8 mouse cellular contexts compared by ENCODE assay signal in the genomic region with DNA sequence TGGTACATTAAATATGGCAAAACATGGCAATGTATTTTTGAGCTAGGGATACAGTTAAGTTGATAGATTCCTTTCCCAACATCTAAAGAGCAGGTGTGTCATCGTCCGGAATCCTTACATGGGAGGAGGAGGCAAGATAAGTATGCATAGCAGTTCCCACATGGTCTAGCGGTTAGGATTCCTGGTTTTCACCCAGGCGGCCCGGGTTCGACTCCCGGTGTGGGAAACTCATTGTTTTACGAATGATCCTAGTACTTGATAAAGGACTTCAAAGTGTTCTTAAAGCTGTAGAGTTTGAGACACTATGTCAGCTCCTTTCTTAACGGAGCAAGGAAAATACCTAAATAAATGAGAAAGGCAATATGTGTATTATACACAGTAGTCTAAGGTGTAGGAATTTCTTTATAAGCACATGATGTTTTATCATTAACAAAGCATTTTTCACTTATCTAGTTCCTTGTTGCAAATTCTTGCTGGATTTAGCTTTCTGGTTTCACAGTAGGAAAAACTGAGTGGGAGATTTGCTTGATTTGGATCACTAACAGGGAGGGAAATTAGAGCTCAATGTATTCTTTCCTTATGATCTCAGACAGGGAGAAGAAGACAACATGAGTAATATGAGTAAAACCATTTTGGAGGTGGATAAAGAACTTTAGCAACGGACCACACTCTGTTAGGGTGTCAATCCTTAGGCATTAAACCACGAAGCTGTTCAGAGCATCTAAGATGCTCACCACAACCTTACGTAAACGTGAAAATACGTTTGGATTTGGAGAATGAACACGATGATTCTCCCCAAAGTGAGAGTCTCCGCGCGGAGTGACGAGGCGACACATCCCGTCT. TPM values are rescaled to one million over a fixed set of nuclear protein-coding genes. Genes with fewer than 3 reads are reported as not detected.
A peak's percentile ranks its signal among the peaks of the same experiment; 100 is the strongest.
DNase-seq lines count a peak whose midpoint lies in the region; ATAC-seq and TF ChIP-seq lines count a peak whose summit lies in the region.

No protein-coding gene starts in this region.

- TF ChIP-seq CTCF in C2C12 (IDR thresholded peaks at IDR 0.05; ENCODE audit: control insufficient read depth, insufficient read depth, insufficient read length): no peak
- TF ChIP-seq CTCF in bone marrow macrophage, adult 2 months (IDR thresholded peaks at IDR 0.05; ENCODE audit: low read depth, low read length): no peak
- no peak for TF ChIP-seq CTCF in embryonic fibroblast, embryonic 13.5 days (IDR thresholded peaks at IDR 0.05; ENCODE audit: borderline replicate concordance, insufficient read depth, low read length)

- H3K4me2 ChIP-seq in heart, embryonic 12.5 days: peak overlapping the region; percentile 92
- H3K4me2 ChIP-seq in kidney, embryonic 16.5 days (replicated peaks; ENCODE audit: low read depth, low read length): peak overlapping the region; percentile 90
- peak overlapping the region; percentile 94 for H3K4me2 ChIP-seq in myocyte (ENCODE audit: low read depth)
- peak overlapping the region; percentile 90 for H3K4me2 ChIP-seq in stomach, embryonic 16.5 days (ENCODE audit: low read depth, low read length)

- H3K4me3 ChIP-seq in C2C12 (ENCODE audit: insufficient read depth, poor library complexity, severe bottlenecking): peak overlapping the region; percentile 23
- peak overlapping the region; percentile 74 for H3K4me3 ChIP-seq in bone marrow macrophage, adult 2 months (ENCODE audit: insufficient read depth, low read length)
- H3K4me3 ChIP-seq in embryonic fibroblast, embryonic 13.5 days (ENCODE audit: insufficient read depth, low read length): peak overlapping the region; percentile 74
- peak overlapping the region; percentile 66 for H3K4me3 ChIP-seq in heart, embryonic 12.5 days
- peak overlapping the region; percentile 52 for H3K4me3 ChIP-seq in kidney, embryonic 16.5 days (ENCODE audit: low read length)
- peak overlapping the region; percentile 31 for H3K4me3 ChIP-seq in myocyte
- H3K4me3 ChIP-seq in stomach, embryonic 16.5 days (replicated peaks; ENCODE audit: low read length): peak overlapping the region; percentile 59

- TF ChIP-seq POLR2A in bone marrow macrophage, adult 2 months (IDR thresholded peaks at IDR 0.05; ENCODE audit: borderline replicate concordance, low read depth, low read length): no peak
- no peak for TF ChIP-seq POLR2A in embryonic fibroblast, embryonic 13.5 days (IDR thresholded peaks at IDR 0.05; ENCODE audit: low read depth, low read length)
- TF ChIP-seq POLR2A in myocyte (IDR thresholded peaks at IDR 0.05; ENCODE audit: insufficient read length, low read depth): no peak

- peak; percentile 91 for DNase-seq in liver

- ATAC-seq in heart, embryonic 12.5 days (ENCODE audit: insufficient number of reproducible peaks, low FRiP score): 0 out of 2 replicates have a peak, but pooled peaks have one; percentile 35
- peak; percentile 60; the same call in 1 of the 2 replicates for ATAC-seq in kidney, embryonic 16.5 days (ENCODE audit: low FRiP score, low TSS enrichment)
- peak; percentile 63; the same call in 1 of the 2 replicates for ATAC-seq in stomach, embryonic 16.5 days (ENCODE audit: insufficient read depth, low FRiP score)

- H3K27me3 ChIP-seq in C2C12 (ENCODE audit: control insufficient read depth, insufficient read depth, insufficient read length) (no peaks in the 10 kb centered on the region), myocyte (ENCODE audit: control insufficient read depth, insufficient read depth, insufficient read length) (no peaks in the 10 kb centered on the region)
- H3K27me3 ChIP-seq in heart, embryonic 12.5 days (replicated peaks): no peaks in the 10 kb centered on the region
- H3K27me3 ChIP-seq in kidney, embryonic 16.5 days (ENCODE audit: insufficient read depth, low read length): peaks cover 2% of the 10 kb centered on the region; the same call in 1 of the 2 replicates
- H3K27me3 ChIP-seq in stomach, embryonic 16.5 days (ENCODE audit: control insufficient read depth, insufficient read depth, low read length): no peaks in the 10 kb centered on the region

- H3K27ac ChIP-seq in bone marrow macrophage, adult 2 months (ENCODE audit: insufficient read depth, low read depth, low read length): no peak overlapping the region
- H3K27ac ChIP-seq in embryonic fibroblast, embryonic 13.5 days (ENCODE audit: insufficient read depth, low read length): no peak overlapping the region
- peak overlapping the region; percentile 40; the same call in 1 of the 2 replicates for H3K27ac ChIP-seq in heart, embryonic 12.5 days (ENCODE audit: poor library complexity, severe bottlenecking)
- no peak overlapping the region for H3K27ac ChIP-seq in kidney, embryonic 16.5 days (ENCODE audit: low read length)
- no peak overlapping the region for H3K27ac ChIP-seq in stomach, embryonic 16.5 days (ENCODE audit: low read length)

- WGBS in heart, embryonic 12.5 days: under 1% methylated on average over 21 of the region's 21 CpGs
- WGBS in kidney, embryonic 16.5 days: 1% methylated on average over 21 of the region's 21 CpGs
- WGBS in stomach, embryonic 16.5 days: 1% methylated on average over 21 of the region's 21 CpGs

- H3K79me3 ChIP-seq in C2C12 (ENCODE audit: low read depth): no peaks in the 10 kb centered on the region

- peak overlapping the region; percentile 36 for H3ac ChIP-seq in C2C12 (ENCODE audit: control insufficient read depth, insufficient read length, low read depth)
- no peak overlapping the region for H3ac ChIP-seq in myocyte (ENCODE audit: control insufficient read depth, insufficient read length)

- H3K9me3 ChIP-seq in heart, embryonic 12.5 days (replicated peaks): no peaks in the 10 kb centered on the region
- no peaks in the 10 kb centered on the region for H3K9me3 ChIP-seq in kidney, embryonic 16.5 days (ENCODE audit: low read length)
- no peaks in the 10 kb centered on the region for H3K9me3 ChIP-seq in stomach, embryonic 16.5 days (replicated peaks; ENCODE audit: control insufficient read depth, low read length)

- H3K4me1 ChIP-seq in bone marrow macrophage, adult 2 months (ENCODE audit: control insufficient read depth, insufficient read depth, low read length): peaks cover 2% of the 10 kb centered on the region
- H3K4me1 ChIP-seq in embryonic fibroblast, embryonic 13.5 days (ENCODE audit: control insufficient read depth, insufficient read depth, low read length): peaks cover 2% of the 10 kb centered on the region; the same call in 1 of the 2 replicates
- H3K4me1 ChIP-seq in heart, embryonic 12.5 days (replicated peaks): peaks cover 21% of the 10 kb centered on the region
- peaks cover 27% of the 10 kb centered on the region for H3K4me1 ChIP-seq in kidney, embryonic 16.5 days (ENCODE audit: insufficient read depth, low read length)
- H3K4me1 ChIP-seq in stomach, embryonic 16.5 days (ENCODE audit: control insufficient read depth, insufficient read depth, low read length): peaks cover 12% of the 10 kb centered on the region; the same call in 1 of the 2 replicates

- peak overlapping the region; percentile 68 for H3K9ac ChIP-seq in heart, embryonic 12.5 days
- peak overlapping the region; percentile 57 for H3K9ac ChIP-seq in kidney, embryonic 16.5 days (replicated peaks; ENCODE audit: low read length)
- H3K9ac ChIP-seq in stomach, embryonic 16.5 days (ENCODE audit: low read length): peak overlapping the region; percentile 67

- H3K36me3 ChIP-seq in C2C12 (ENCODE audit: control insufficient read depth, insufficient read depth): no peaks in the 10 kb centered on the region
- H3K36me3 ChIP-seq in heart, embryonic 12.5 days: no peaks in the 10 kb centered on the region
- no peaks in the 10 kb centered on the region for H3K36me3 ChIP-seq in kidney, embryonic 16.5 days (ENCODE audit: insufficient read depth, low read length)
- no peaks in the 10 kb centered on the region for H3K36me3 ChIP-seq in myocyte (ENCODE audit: control insufficient read depth, insufficient read depth)
- no peaks in the 10 kb centered on the region for H3K36me3 ChIP-seq in stomach, embryonic 16.5 days (ENCODE audit: control insufficient read depth, insufficient read depth, low read length)

- H3K79me2 ChIP-seq in C2C12 (ENCODE audit: control insufficient read depth, insufficient read depth) (no peaks in the 10 kb centered on the region), myocyte (ENCODE audit: control insufficient read depth, insufficient read depth) (no peaks in the 10 kb centered on the region)

TF ChIP-seq in C2C12, 6 proteins besides CTCF, POLR2A, EP300 and RAD21:
- TF ChIP-seq MYOD1 (IDR thresholded peaks at IDR 0.05; ENCODE audit: control insufficient read depth, insufficient read length, low read depth): no peak

RNA-seq across cellular contexts. Expression of a gene that starts 2.1 kb away (rescaled TPM):
- polyA plus RNA-seq in C2C12 (2012; fragmentation: generic; extraction: Trizol) (not detected), myocyte (2012; fragmentation: generic; extraction: Trizol) (0.02 TPM)
- polyA plus RNA-seq in bone marrow macrophage, adult 2 months (2012; ENCODE audit: insufficient read depth, insufficient read length, missing spikeins): not detected in 2 replicates
- not detected in 2 replicates for polyA plus RNA-seq in embryonic fibroblast, embryonic 13.5 days (2011; ENCODE audit: insufficient read length, low read depth, missing spikeins)
- polyA plus RNA-seq in heart, embryonic 12.5 days (2016; fragmentation: Nextera tagmentation; extraction: Ambion mirVana): 2.6 and 2.9 TPM in 2 replicates
- 0.08 and 0.11 TPM in 2 replicates for polyA plus RNA-seq in kidney, embryonic 16.5 days (2015; fragmentation: Nextera tagmentation; extraction: Ambion mirVana)
- 0.21 and 0.22 TPM in 2 replicates for polyA plus RNA-seq in stomach, embryonic 16.5 days (2015; fragmentation: Nextera tagmentation; extraction: Ambion mirVana)

RNA-seq across cellular contexts. Expression of a gene that starts 25.1 kb away (rescaled TPM):
- polyA plus RNA-seq in C2C12 (2012; fragmentation: generic; extraction: Trizol): 0.07 TPM
- not detected in 2 replicates for polyA plus RNA-seq in bone marrow macrophage, adult 2 months (2012; ENCODE audit: insufficient read depth, insufficient read length, missing spikeins)
- not detected in 2 replicates for polyA plus RNA-seq in embryonic fibroblast, embryonic 13.5 days (2011; ENCODE audit: insufficient read length, low read depth, missing spikeins)
- polyA plus RNA-seq in heart, embryonic 12.5 days (2016; fragmentation: Nextera tagmentation; extraction: Ambion mirVana): 0.45 and 0.58 TPM in 2 replicates
- 0.50 and 0.54 TPM in 2 replicates for polyA plus RNA-seq in kidney, embryonic 16.5 days (2015; fragmentation: Nextera tagmentation; extraction: Ambion mirVana)
- polyA plus RNA-seq in myocyte (2012; fragmentation: generic; extraction: Trizol): 0.20 TPM
- polyA plus RNA-seq in stomach, embryonic 16.5 days (2015; fragmentation: Nextera tagmentation; extraction: Ambion mirVana): 0.14 and 0.28 TPM in 2 replicates

RNA-seq across cellular contexts. Expression of a gene that starts 39.9 kb away (rescaled TPM):
- polyA plus RNA-seq in C2C12 (2012; fragmentation: generic; extraction: Trizol): 11.2 TPM
- polyA plus RNA-seq in bone marrow macrophage, adult 2 months (2012; ENCODE audit: insufficient read depth, insufficient read length, missing spikeins): 4.8 and 4.9 TPM in 2 replicates
- polyA plus RNA-seq in embryonic fibroblast, embryonic 13.5 days (2011; ENCODE audit: insufficient read length, low read depth, missing spikeins): 4.2 and 4.7 TPM in 2 replicates
- polyA plus RNA-seq in heart, embryonic 12.5 days (2016; fragmentation: Nextera tagmentation; extraction: Ambion mirVana): 8.1 and 8.9 TPM in 2 replicates
- polyA plus RNA-seq in kidney, embryonic 16.5 days (2015; fragmentation: Nextera tagmentation; extraction: Ambion mirVana): 13.7 and 14.6 TPM in 2 replicates
- polyA plus RNA-seq in myocyte (2012; fragmentation: generic; extraction: Trizol): 7.4 TPM
- 10.3 and 11.4 TPM in 2 replicates for polyA plus RNA-seq in stomach, embryonic 16.5 days (2015; fragmentation: Nextera tagmentation; extraction: Ambion mirVana)

Comparison
In these comparisons a context has a peak if more than half of its experiments do, and no peak if none do; other contexts are left out.
1. H3K4me3 ChIP-seq: peak in every context shown above with its lines; median percentile 74 in bone marrow macrophage, adult 2 months; 74 in embryonic fibroblast, embryonic 13.5 days; 66 in heart, embryonic 12.5 days; 59 in stomach, embryonic 16.5 days; 52 in kidney, embryonic 16.5 days; 31 in myocyte; 23 in C2C12.